Mouse (Mus musculus): ENCODE results near the gene Uso1. TPM values are rescaled to one million over a fixed set of nuclear protein-coding genes. Genes with fewer than 3 reads are reported as not detected.

Gene Uso1
- polyA plus RNA-seq, 1 experiment from 2014 or later, result 36.6 TPM

- WGBS, result 83% methylated on average over 8 of the region's 8 CpGs
- Histone ChIP-seq H3K4me1 (replicated peaks) (no peaks in the 10 kb centered on the region), H3K9me3 (no peaks in the 10 kb centered on the region), H3K27me3 (ENCODE audit: insufficient read depth, poor library complexity, severe bottlenecking) (no peaks in the 10 kb centered on the region), H3K27ac (no peak overlapping the region), H3K4me3 (no peak overlapping the region), H3K36me3 (peaks cover 7% of the 10 kb centered on the region; the same call in 1 of the 2 replicates)
- DNase-seq (ENCODE audit: low spot score), result no peak
Measured at GRCm38 (mm10) chr5:92210205-92210604, 72.5 kb downstream of the Uso1 start.

GRCm38 (mm10) chr5:92212231-92212630, 74.5 kb downstream of the Uso1 start:
- WGBS, result 91% methylated on average over 4 of the region's 4 CpGs
- DNase-seq (ENCODE audit: low spot score), result no peak
- H3K27ac ChIP-seq, result no peak overlapping the region
- H3K36me3 ChIP-seq, result no peaks in the 10 kb centered on the region
- H3K27me3 ChIP-seq (ENCODE audit: insufficient read depth, poor library complexity, severe bottlenecking), result no peaks in the 10 kb centered on the region
- H3K4me1 ChIP-seq (replicated peaks), result no peaks in the 10 kb centered on the region
- no peak overlapping the region for H3K4me3 ChIP-seq
- no peaks in the 10 kb centered on the region for H3K9me3 ChIP-seq

GRCm38 (mm10) chr5:92215308-92215707, 77.6 kb downstream of the Uso1 start, which contains the start of gene U90926:
U90926 (minus strand) TSS chr5:92215408.
- Histone ChIP-seq H3K27me3 (ENCODE audit: insufficient read depth, poor library complexity, severe bottlenecking) (no peaks in the 10 kb centered on the region), H3K27ac (no peak within 1 kb of the TSS), H3K36me3 (no peaks in the 10 kb centered on the region), H3K4me3 (no peak within 1 kb of the TSS), H3K4me1 (replicated peaks) (peaks cover 8% of the 10 kb centered on the region; the same call in 1 of the 2 replicates), H3K9me3 (no peaks in the 10 kb centered on the region)
- no peak for DNase-seq (ENCODE audit: low spot score)
- WGBS, result 93% methylated on average over 4 of the region's 4 CpGs

GRCm38 (mm10) chr5:92218915-92219793, 81.4 kb downstream of the Uso1 start:
- H3K27me3 ChIP-seq (ENCODE audit: insufficient read depth, poor library complexity, severe bottlenecking), result no peaks in the 10 kb centered on the region
- no peaks in the 10 kb centered on the region for H3K9me3 ChIP-seq
- H3K4me3 ChIP-seq, result no peak overlapping the region
- WGBS, result 44% methylated on average over 17 of the region's 17 CpGs
- H3K4me1 ChIP-seq (replicated peaks), result peaks cover 8% of the 10 kb centered on the region; the same call in 1 of the 2 replicates
- no peaks in the 10 kb centered on the region for H3K36me3 ChIP-seq
- H3K27ac ChIP-seq, result no peak overlapping the region
- DNase-seq (ENCODE audit: low spot score), result no peak

- DNase-seq (ENCODE audit: low spot score), result no peak
- peaks cover 8% of the 10 kb centered on the region; the same call in 1 of the 2 replicates for H3K4me1 ChIP-seq (replicated peaks)
- H3K27ac ChIP-seq, result no peak overlapping the region
- 85% methylated on average over 6 of the region's 6 CpGs for WGBS
- no peaks in the 10 kb centered on the region for H3K27me3 ChIP-seq (ENCODE audit: insufficient read depth, poor library complexity, severe bottlenecking)
- no peak overlapping the region for H3K4me3 ChIP-seq
- no peaks in the 10 kb centered on the region for H3K36me3 ChIP-seq
- H3K9me3 ChIP-seq, result no peaks in the 10 kb centered on the region
Measured at GRCm38 (mm10) chr5:92219826-92220225, 82.1 kb downstream of the Uso1 start.

- Histone ChIP-seq H3K4me1 (replicated peaks) (peaks cover 8% of the 10 kb centered on the region; the same call in 1 of the 2 replicates), H3K27ac (no peak overlapping the region), H3K4me3 (no peak overlapping the region), H3K9me3 (no peaks in the 10 kb centered on the region), H3K36me3 (no peaks in the 10 kb centered on the region), H3K27me3 (ENCODE audit: insufficient read depth, poor library complexity, severe bottlenecking) (no peaks in the 10 kb centered on the region)
- 91% methylated on average over 8 of the region's 8 CpGs for WGBS
- no peak for DNase-seq (ENCODE audit: low spot score)
Measured at GRCm38 (mm10) chr5:92220287-92220902, 82.7 kb downstream of the Uso1 start.

- Histone ChIP-seq H3K9me3 (no peaks in the 10 kb centered on the region), H3K27me3 (ENCODE audit: insufficient read depth, poor library complexity, severe bottlenecking) (no peaks in the 10 kb centered on the region), H3K4me1 (replicated peaks) (peaks cover 3% of the 10 kb centered on the region; the same call in 1 of the 2 replicates), H3K36me3 (no peaks in the 10 kb centered on the region), H3K27ac (no peak overlapping the region), H3K4me3 (no peak overlapping the region)
- DNase-seq (ENCODE audit: low spot score), result no peak
- WGBS, result 86% methylated on average over 7 of the region's 7 CpGs
Measured at GRCm38 (mm10) chr5:92227782-92228181, 90.0 kb downstream of the Uso1 start.

- no peaks in the 10 kb centered on the region for H3K9me3 ChIP-seq
- H3K36me3 ChIP-seq, result no peaks in the 10 kb centered on the region
- peaks cover 3% of the 10 kb centered on the region; the same call in 1 of the 2 replicates for H3K4me1 ChIP-seq (replicated peaks)
- no peak for DNase-seq (ENCODE audit: low spot score)
- WGBS, result 31% methylated on average over 10 of the region's 10 CpGs
- no peaks in the 10 kb centered on the region for H3K27me3 ChIP-seq (ENCODE audit: insufficient read depth, poor library complexity, severe bottlenecking)
- H3K4me3 ChIP-seq, result no peak overlapping the region
- H3K27ac ChIP-seq, result no peak overlapping the region
Measured at GRCm38 (mm10) chr5:92228776-92229175, 91.0 kb downstream of the Uso1 start.

GRCm38 (mm10) chr5:92229514-92229913, 91.8 kb downstream of the Uso1 start:
- H3K4me1 ChIP-seq (replicated peaks), result peaks cover 3% of the 10 kb centered on the region; the same call in 1 of the 2 replicates
- no peaks in the 10 kb centered on the region for H3K36me3 ChIP-seq
- no peaks in the 10 kb centered on the region for H3K9me3 ChIP-seq
- no peak for DNase-seq (ENCODE audit: low spot score)
- H3K4me3 ChIP-seq, result no peak overlapping the region
- 90% methylated on average over 3 of the region's 3 CpGs for WGBS
- H3K27ac ChIP-seq, result no peak overlapping the region
- no peaks in the 10 kb centered on the region for H3K27me3 ChIP-seq (ENCODE audit: insufficient read depth, poor library complexity, severe bottlenecking)

- H3K9me3 ChIP-seq, result no peaks in the 10 kb centered on the region
- DNase-seq (ENCODE audit: low spot score), result no peak
- no peaks in the 10 kb centered on the region for H3K36me3 ChIP-seq
- H3K27ac ChIP-seq, result no peak overlapping the region
- H3K4me3 ChIP-seq, result no peak overlapping the region
- WGBS, result 85% methylated on average over 11 of the region's 11 CpGs
- H3K27me3 ChIP-seq (ENCODE audit: insufficient read depth, poor library complexity, severe bottlenecking), result no peaks in the 10 kb centered on the region
- peaks cover 3% of the 10 kb centered on the region; the same call in 1 of the 2 replicates for H3K4me1 ChIP-seq (replicated peaks)
Measured at GRCm38 (mm10) chr5:92230306-92230705, 92.6 kb downstream of the Uso1 start.

- Histone ChIP-seq H3K27ac (no peak overlapping the region), H3K27me3 (ENCODE audit: insufficient read depth, poor library complexity, severe bottlenecking) (no peaks in the 10 kb centered on the region), H3K36me3 (no peaks in the 10 kb centered on the region), H3K4me1 (replicated peaks) (peaks cover 3% of the 10 kb centered on the region; the same call in 1 of the 2 replicates), H3K4me3 (no peak overlapping the region), H3K9me3 (no peaks in the 10 kb centered on the region)
- WGBS, result 82% methylated on average over 10 of the region's 10 CpGs
- no peak for DNase-seq (ENCODE audit: low spot score)
Measured at GRCm38 (mm10) chr5:92231836-92232235, 94.1 kb downstream of the Uso1 start.

- H3K9me3 ChIP-seq, result no peaks in the 10 kb centered on the region
- WGBS, result 90% methylated on average over 4 of the region's 4 CpGs
- no peak overlapping the region for H3K4me3 ChIP-seq
- peaks cover 1% of the 10 kb centered on the region; the same call in 1 of the 2 replicates for H3K27me3 ChIP-seq (ENCODE audit: insufficient read depth, poor library complexity, severe bottlenecking)
- no peak for DNase-seq (ENCODE audit: low spot score)
- no peak overlapping the region for H3K27ac ChIP-seq
- H3K4me1 ChIP-seq (replicated peaks), result peaks cover 3% of the 10 kb centered on the region; the same call in 1 of the 2 replicates
- no peaks in the 10 kb centered on the region for H3K36me3 ChIP-seq
Measured at GRCm38 (mm10) chr5:92233366-92233765, 95.6 kb downstream of the Uso1 start.

Measured in hindbrain, embryonic 10.5 days (tissue).